Mouse (Mus musculus) myocyte (in vitro differentiated cells): ENCODE measurements at regions not wholly inside any gene's neighbourhood (a gene's known extent, or its start where the extent isn't known, plus 50 kb on each side); places are given as distances from the start of the nearest gene placed in this dataset.

ENCODE experiments used
- H3K27me3 ChIP-seq: one replicate; pipeline ENCODE4 v1.6.1; 2011; ENCODE audit not compliant: control insufficient read depth, insufficient read depth, insufficient read length
- H3K36me3 ChIP-seq: one replicate; pipeline ENCODE4 v1.6.1; 2011; ENCODE audit not compliant: control insufficient read depth, insufficient read depth
- H3K4me2 ChIP-seq: one replicate; pipeline ENCODE4 v1.6.1; 2011; ENCODE audit warnings: low read depth, control low read depth
- H3K4me3 ChIP-seq: one replicate; pipeline ENCODE4 v1.5.1; 2011; ENCODE audit warnings: mild to moderate bottlenecking, control low read depth, moderate library complexity
- H3K79me2 ChIP-seq: one replicate; pipeline ENCODE4 v1.6.1; 2011; ENCODE audit not compliant: control insufficient read depth, insufficient read depth
- H3ac ChIP-seq: one replicate; pipeline ENCODE4 v1.6.1; 2011; ENCODE audit not compliant: control insufficient read depth, insufficient read length
- CEBPB ChIP-seq: IDR thresholded peaks from 2 replicates; pipeline ENCODE4 v1.6.1; 2011; ENCODE audit warnings: mild to moderate bottlenecking, moderate library complexity; ENCODE audit not compliant: poor library complexity, insufficient read depth, severe bottlenecking
- E2F4 ChIP-seq: IDR thresholded peaks from one replicate; pipeline ENCODE4 v1.6.1; 2011; ENCODE audit warnings: mild to moderate bottlenecking, control low read depth, moderate library complexity; ENCODE audit not compliant: insufficient read depth
- MAX ChIP-seq: IDR thresholded peaks from one replicate; pipeline ENCODE4 v1.6.1; 2011; ENCODE audit warnings: low read depth, mild to moderate bottlenecking, control low read depth
- MYOD1 ChIP-seq, 3 experiments: IDR thresholded peaks; one replicate each; pipeline ENCODE4 v1.6.1; 2011; ENCODE audit warnings: control low read depth in 2 of 3, low read depth in 2 of 3, mild to moderate bottlenecking in 2 of 3, moderate library complexity in 1 of 3; ENCODE audit not compliant: insufficient read length in 2 of 3, control insufficient read depth in 1 of 3
- MYOG ChIP-seq, 3 experiments: IDR thresholded peaks; one replicate each; pipeline ENCODE4 v1.6.1; 2011; ENCODE audit warnings: control low read depth in 2 of 3, low read depth in 2 of 3, mild to moderate bottlenecking in 2 of 3; ENCODE audit not compliant: insufficient read length in 2 of 3, control insufficient read depth in 1 of 3, insufficient read depth in 1 of 3
- POLR2A ChIP-seq: IDR thresholded peaks from one replicate; pipeline ENCODE4 v1.6.1; 2011; ENCODE audit warnings: low read depth, mild to moderate bottlenecking, control low read depth, moderate library complexity; ENCODE audit not compliant: insufficient read length
- POLR2AphosphoS2 ChIP-seq: IDR thresholded peaks from one replicate; pipeline ENCODE4 v1.6.1; 2011; ENCODE audit warnings: low read depth, control low read depth; ENCODE audit not compliant: insufficient read length
- REST ChIP-seq: IDR thresholded peaks from one replicate; pipeline ENCODE4 v1.6.1; 2011; ENCODE audit warnings: mild to moderate bottlenecking, control low read depth, moderate library complexity; ENCODE audit not compliant: insufficient read depth, insufficient read length
- SRF ChIP-seq: IDR thresholded peaks from one replicate; pipeline ENCODE4 v1.6.1; 2011; ENCODE audit warnings: low read depth; ENCODE audit not compliant: control insufficient read depth, insufficient read length
- TCF12 ChIP-seq: IDR thresholded peaks from one replicate; pipeline ENCODE4 v1.6.1; 2011; ENCODE audit warnings: mild to moderate bottlenecking, control low read depth; ENCODE audit not compliant: poor library complexity, insufficient read depth, severe bottlenecking
- TCF3 ChIP-seq: IDR thresholded peaks from one replicate; pipeline ENCODE4 v1.6.1; 2011; ENCODE audit warnings: low read depth, control low read depth; ENCODE audit not compliant: insufficient read length
- USF1 ChIP-seq: IDR thresholded peaks from one replicate; pipeline ENCODE4 v1.6.1; 2011; ENCODE audit warnings: low read depth, mild to moderate bottlenecking, control low read depth, moderate library complexity

- no peak overlapping the region for H3ac ChIP-seq
- H3K79me2 ChIP-seq: no peaks in the 10 kb centered on the region
- H3K27me3 ChIP-seq: no peaks in the 10 kb centered on the region
Measured at GRCm38 (mm10) chr1:73797413-73797812, 326.8 kb downstream of the Tns1 start.

GRCm38 (mm10) chr1:73793871-73794270 lies 330.4 kb downstream of the Tns1 start:
- Histone ChIP-seq H3ac (no peak overlapping the region), H3K4me2 (no peak overlapping the region), H3K79me2 (no peaks in the 10 kb centered on the region), H3K36me3 (no peaks in the 10 kb centered on the region), H3K4me3 (no peak overlapping the region), H3K27me3 (no peaks in the 10 kb centered on the region)
- no peak for TF ChIP-seq CEBPB
- TF ChIP-seq POLR2A: no peak
- TF ChIP-seq MYOG (IDR thresholded peaks at IDR 0.05; ENCODE audit: control insufficient read depth in 1 of 3, insufficient read depth in 1 of 3, insufficient read length in 2 of 3, low read depth in 2 of 3): no peak
- no peak for TF ChIP-seq SRF
- no peak for TF ChIP-seq USF1
- no peak for TF ChIP-seq POLR2AphosphoS2
- TF ChIP-seq TCF12: no peak
- TF ChIP-seq REST: no peak
- TF ChIP-seq E2F4: no peak
- TF ChIP-seq MYOD1 (IDR thresholded peaks at IDR 0.05; ENCODE audit: control insufficient read depth in 1 of 3, insufficient read length in 2 of 3, low read depth in 2 of 3): no peak
- no peak for TF ChIP-seq MAX
- TF ChIP-seq TCF3: no peak

More at GRCm38 (mm10) chr1:73797413-73797812, 326.8 kb downstream of the Tns1 start:
- Histone ChIP-seq H3K4me2 (no peak overlapping the region), H3K36me3 (no peaks in the 10 kb centered on the region), H3K4me3 (no peak overlapping the region)
- TF ChIP-seq POLR2A (no peak), MYOD1 (IDR thresholded peaks at IDR 0.05; ENCODE audit: control insufficient read depth in 1 of 3, insufficient read length in 2 of 3, low read depth in 2 of 3) (no peak), REST (no peak)

- TF ChIP-seq TCF3: no peak
- no peak for TF ChIP-seq POLR2AphosphoS2
- TF ChIP-seq MAX: no peak
- TF ChIP-seq TCF12: no peak
- TF ChIP-seq POLR2A: no peak
- H3K4me3 ChIP-seq: no peak overlapping the region
- H3K79me2 ChIP-seq: no peaks in the 10 kb centered on the region
Measured at GRCm38 (mm10) chr1:73793256-73793655, 331.0 kb downstream of the Tns1 start.

GRCm38 (mm10) chr1:73792311-73792710 lies 331.9 kb downstream of the Tns1 start:
- no peaks in the 10 kb centered on the region for H3K27me3 ChIP-seq
- no peaks in the 10 kb centered on the region for H3K79me2 ChIP-seq
- H3K4me3 ChIP-seq: no peak overlapping the region
- H3ac ChIP-seq: no peak overlapping the region
- H3K4me2 ChIP-seq: no peak overlapping the region
- no peaks in the 10 kb centered on the region for H3K36me3 ChIP-seq
- TF ChIP-seq E2F4: no peak
- TF ChIP-seq SRF: no peak

More at GRCm38 (mm10) chr1:73793256-73793655, 331.0 kb downstream of the Tns1 start:
- Histone ChIP-seq H3ac (no peak overlapping the region), H3K36me3 (no peaks in the 10 kb centered on the region), H3K4me2 (no peak overlapping the region), H3K27me3 (no peaks in the 10 kb centered on the region)

- no peak overlapping the region for H3K4me3 ChIP-seq
- no peaks in the 10 kb centered on the region for H3K27me3 ChIP-seq
- H3K36me3 ChIP-seq: no peaks in the 10 kb centered on the region
Measured at GRCm38 (mm10) chr1:73787666-73788065, 336.6 kb downstream of the Tns1 start.

More at GRCm38 (mm10) chr1:73787666-73788065, 336.6 kb downstream of the Tns1 start:
- H3K4me2 ChIP-seq: no peak overlapping the region
- no peaks in the 10 kb centered on the region for H3K79me2 ChIP-seq
- TF ChIP-seq TCF12 (no peak), SRF (no peak), MYOG (IDR thresholded peaks at IDR 0.05; ENCODE audit: control insufficient read depth in 1 of 3, insufficient read depth in 1 of 3, insufficient read length in 2 of 3, low read depth in 2 of 3) (no peak), REST (no peak), POLR2A (no peak), POLR2AphosphoS2 (no peak), MYOD1 (IDR thresholded peaks at IDR 0.05; ENCODE audit: control insufficient read depth in 1 of 3, insufficient read length in 2 of 3, low read depth in 2 of 3) (no peak), TCF3 (no peak), CEBPB (no peak), USF1 (no peak), E2F4 (no peak), MAX (no peak)
- no peak overlapping the region for H3ac ChIP-seq
